Mouse (Mus musculus): ENCODE measurements around the gene Olfr1385. TPM values are rescaled to one million over a fixed set of nuclear protein-coding genes. Genes with fewer than 3 reads are reported as not detected.

The Olfr1385 gene
- not detected in 2 replicates for polyA plus RNA-seq (2012; rRNA removed)

GRCm38 (mm10) chr11:49488770-49489169 is at the start of gene Olfr1385:
TSS of gene Olfr1385 (plus strand) at chr11:49489070.

DNA sequence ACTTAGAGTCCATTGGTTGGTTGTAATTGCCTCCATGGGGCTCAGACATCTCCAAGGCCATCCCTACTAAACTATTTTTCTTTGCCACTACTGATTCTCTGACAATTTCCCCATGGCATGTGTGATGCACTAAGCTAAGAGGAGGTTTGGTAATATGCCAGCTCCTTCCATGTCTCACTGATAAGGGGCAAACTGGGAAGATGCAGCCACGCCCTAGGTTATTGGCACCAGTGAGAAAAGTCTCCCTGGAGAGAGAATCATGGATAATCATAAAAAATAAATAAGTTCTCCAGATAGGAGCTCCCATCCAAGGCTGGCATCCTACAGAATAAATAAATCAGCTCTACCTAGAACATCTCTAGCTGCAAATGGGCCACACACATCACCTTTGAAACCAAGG is 33.8 kb upstream of the Olfr1385 start, which contains the start of gene Olfr1387:
Gene Olfr1387, plus strand, starts transcription at position 301 of the 400 bp plus-strand sequence.

DNA sequence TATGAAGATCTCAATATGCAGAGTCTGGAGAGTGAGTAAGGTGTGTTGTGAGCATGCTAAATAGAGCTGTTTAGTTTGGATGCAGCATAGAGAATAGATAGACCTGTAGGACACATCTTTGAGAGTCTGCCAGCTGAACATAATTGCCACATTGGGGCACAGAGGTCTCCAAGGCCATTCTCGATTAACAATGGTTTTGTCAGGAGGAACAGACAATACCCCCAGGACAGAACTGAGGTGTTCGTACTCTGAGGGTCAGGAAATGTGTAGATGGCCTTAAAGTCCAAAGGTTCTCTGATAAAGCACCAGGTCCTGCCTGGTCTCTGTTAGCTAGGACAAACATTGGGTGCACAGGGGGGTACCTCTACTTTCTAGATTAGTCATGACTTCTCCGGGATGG is 24.1 kb upstream of the Olfr1385 start, which contains the start of gene Olfr1386:
Gene Olfr1386, plus strand, starts transcription at position 301 of the 400 bp plus-strand sequence.

DNA sequence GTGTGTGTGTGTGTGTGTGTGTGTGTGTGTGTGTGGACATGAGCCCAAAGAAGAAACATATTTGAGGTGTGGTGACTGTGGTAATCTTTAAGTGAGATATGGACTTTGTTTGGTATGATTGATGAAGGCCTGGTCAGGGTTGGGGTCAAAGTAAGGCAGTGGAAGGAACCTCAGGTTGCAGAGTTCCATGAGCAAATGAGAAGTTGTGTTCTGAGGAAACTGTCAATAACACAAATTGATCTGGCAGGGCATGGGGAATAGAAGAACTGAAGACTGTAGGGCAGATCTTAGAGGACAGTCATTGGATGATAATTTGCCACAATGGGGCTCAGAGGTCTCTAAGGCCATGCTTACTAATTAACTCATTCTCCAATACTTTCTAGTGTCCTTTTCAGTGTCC is 30.5 kb downstream of the Olfr1385 start, which contains the start of gene Olfr1383:
Gene Olfr1383, plus strand, starts transcription at position 301 of the 400 bp plus-strand sequence.

DNA sequence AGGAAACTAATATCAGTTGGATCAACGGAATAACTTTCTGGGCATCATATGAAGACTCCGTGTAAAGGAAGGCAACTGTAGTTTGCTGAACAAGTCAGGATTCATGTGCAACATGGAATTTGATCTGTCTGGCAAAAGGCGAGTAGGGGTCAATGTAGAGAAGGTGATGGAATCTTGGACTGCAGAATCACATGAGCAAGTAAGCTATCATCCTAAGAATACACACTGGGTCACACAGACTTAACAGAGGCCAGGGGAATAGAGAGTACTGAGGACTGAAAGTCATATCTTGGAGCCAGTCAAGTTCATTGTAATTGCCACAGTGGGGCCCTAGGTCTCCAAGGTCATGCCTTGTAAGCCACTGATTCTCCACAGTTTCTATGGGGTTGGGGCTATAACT is 39.1 kb downstream of the Olfr1385 start, which contains the start of gene Olfr1382:
Gene Olfr1382, plus strand, starts transcription at position 301 of the 400 bp plus-strand sequence.

DNA sequence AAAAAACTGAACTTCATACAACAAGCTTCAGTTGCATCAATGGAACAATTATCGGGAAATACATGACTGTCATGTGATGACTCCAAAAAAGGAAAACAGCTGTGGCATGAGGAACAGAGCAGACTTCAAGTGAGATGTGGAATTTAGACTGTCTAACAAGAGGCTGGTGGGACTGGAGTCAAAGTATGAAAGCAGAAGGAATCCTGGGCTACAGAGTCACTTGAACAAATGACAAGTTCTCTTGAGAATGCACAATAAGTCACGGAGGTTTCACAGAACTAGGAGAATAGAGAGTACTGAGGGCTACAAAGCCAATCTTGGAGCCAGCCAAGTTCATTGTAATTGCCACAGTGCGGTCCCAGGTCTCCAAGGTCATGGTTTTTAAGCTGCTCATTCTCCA is 54.3 kb downstream of the Olfr1385 start, which contains the start of gene Olfr1381:
Gene Olfr1381, plus strand, starts transcription at position 301 of the 400 bp plus-strand sequence.

Other genes starting within 250 kb of the Olfr1385 start
- gene Mgat1, start 244.9 kb upstream of the Olfr1385 start, polyA plus RNA-seq (2012; rRNA removed) = 159 and 190 TPM in 2 replicates
- gene Olfr1393, start 210.8 kb upstream of the Olfr1385 start, polyA plus RNA-seq (2012; rRNA removed) = 0.05 and 0.08 TPM in 2 replicates
- 0.22 TPM in 1 of 2 replicates, not detected in the other for gene Olfr1392, start 203.8 kb upstream of the Olfr1385 start, polyA plus RNA-seq (2012; rRNA removed)
- gene Olfr10, start 184.3 kb upstream of the Olfr1385 start, polyA plus RNA-seq (2012; rRNA removed) = not detected in 2 replicates
- gene Olfr1391, start 166.3 kb upstream of the Olfr1385 start, polyA plus RNA-seq (2012; rRNA removed) = not detected in 2 replicates
- not detected in 2 replicates for gene Olfr1390, start 153.9 kb upstream of the Olfr1385 start, polyA plus RNA-seq (2012; rRNA removed)
- not detected in 2 replicates for gene Olfr1389, start 66.0 kb upstream of the Olfr1385 start, polyA plus RNA-seq (2012; rRNA removed)
- 0.10 and 0.26 TPM in 2 replicates for gene Olfr1388, start 52.4 kb upstream of the Olfr1385 start, polyA plus RNA-seq (2012; rRNA removed)
- not detected in 2 replicates for gene Olfr1387, start 33.7 kb upstream of the Olfr1385 start, polyA plus RNA-seq (2012; rRNA removed)
- not detected in 2 replicates for gene Olfr1386, start 24.0 kb upstream of the Olfr1385 start, polyA plus RNA-seq (2012; rRNA removed)
- not detected in 2 replicates for gene Olfr1384, start 17.7 kb downstream of the Olfr1385 start, polyA plus RNA-seq (2012; rRNA removed)
- gene Olfr1383, start 30.6 kb downstream of the Olfr1385 start, polyA plus RNA-seq (2012; rRNA removed) = not detected in 2 replicates
- gene Olfr1382, start 39.2 kb downstream of the Olfr1385 start, polyA plus RNA-seq (2012; rRNA removed) = not detected in 2 replicates
- gene Olfr1381, start 54.4 kb downstream of the Olfr1385 start, polyA plus RNA-seq (2012; rRNA removed) = not detected in 2 replicates
- gene Olfr1380, start 67.8 kb downstream of the Olfr1385 start, polyA plus RNA-seq (2012; rRNA removed) = not detected in 2 replicates
- gene Flt4, start 120.2 kb downstream of the Olfr1385 start, polyA plus RNA-seq (2012; rRNA removed) = 7.7 and 9.2 TPM in 2 replicates
- 0.73 and 0.74 TPM in 2 replicates for gene Scgb3a1, start 174.5 kb downstream of the Olfr1385 start, polyA plus RNA-seq (2012; rRNA removed)
- gene Cnot6, start 223.7 kb downstream of the Olfr1385 start, polyA plus RNA-seq (2012; rRNA removed) = 6.1 and 6.7 TPM in 2 replicates